Mouse (Mus musculus): ENCODE measurements around the gene Klf2.

The Klf2 gene

DNA sequence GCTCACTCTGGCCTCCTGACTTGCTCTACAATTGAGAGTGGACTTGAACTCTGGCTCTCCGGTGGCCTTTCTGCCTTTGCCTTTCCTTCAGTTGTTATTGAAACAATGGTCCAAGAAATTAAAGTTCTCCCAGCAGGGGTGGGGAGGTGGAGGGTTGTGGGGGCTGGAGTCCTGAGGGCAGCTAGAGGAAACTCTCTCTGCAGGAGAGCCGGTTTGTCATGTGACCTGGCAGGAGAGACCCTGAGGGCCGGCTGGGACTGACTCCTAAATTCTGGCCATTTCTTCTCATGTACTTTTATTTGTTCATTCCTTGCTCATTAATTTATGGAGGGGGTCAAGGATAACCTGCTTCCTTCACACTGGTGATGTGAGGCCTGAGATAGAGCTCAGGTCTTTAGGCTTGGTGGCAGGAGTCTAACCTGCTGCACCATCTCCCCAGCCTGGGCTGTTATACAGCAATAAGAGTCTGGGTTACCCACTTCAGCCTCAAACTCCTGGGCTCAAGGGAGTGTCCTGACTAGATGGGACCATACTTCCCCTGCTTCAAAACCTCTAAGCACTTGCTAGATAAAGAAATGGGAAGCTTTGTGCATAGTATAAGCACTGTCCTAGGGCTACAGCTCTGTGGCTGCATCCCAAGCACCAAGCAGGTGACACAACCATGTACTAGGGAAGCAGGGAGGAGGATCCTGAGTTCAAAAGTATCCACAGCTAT is 14.8 kb downstream of the Klf2 start:
- no peak for DNase-seq (ENCODE audit: low spot score in 2 of 2)

DNA sequence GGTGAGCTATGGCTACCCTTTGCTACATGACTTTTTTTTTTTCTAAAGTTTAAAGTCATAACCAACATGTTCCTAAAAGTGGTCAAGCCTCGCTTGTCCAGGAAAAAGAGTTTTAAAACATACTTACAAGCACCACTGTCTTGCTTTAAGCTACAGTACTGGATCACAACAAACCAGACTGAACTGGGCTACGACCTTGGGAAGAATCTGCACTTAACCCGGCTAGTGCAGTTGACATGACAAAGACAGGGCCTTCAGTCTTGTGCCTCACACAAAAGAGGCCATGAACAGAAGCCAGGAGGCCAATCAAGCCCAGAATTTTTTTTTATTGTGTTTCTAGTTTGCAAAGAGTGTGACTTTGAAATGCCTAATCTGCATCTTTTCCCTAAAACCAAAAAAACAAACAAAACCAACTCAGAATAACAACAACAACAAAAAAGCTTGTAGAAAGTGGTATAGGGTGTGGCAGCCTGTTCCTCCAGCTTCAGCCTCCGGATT is 15.4 kb downstream of the Klf2 start:
- DNase-seq (ENCODE audit: low spot score in 2 of 2), result no peak

DNA sequence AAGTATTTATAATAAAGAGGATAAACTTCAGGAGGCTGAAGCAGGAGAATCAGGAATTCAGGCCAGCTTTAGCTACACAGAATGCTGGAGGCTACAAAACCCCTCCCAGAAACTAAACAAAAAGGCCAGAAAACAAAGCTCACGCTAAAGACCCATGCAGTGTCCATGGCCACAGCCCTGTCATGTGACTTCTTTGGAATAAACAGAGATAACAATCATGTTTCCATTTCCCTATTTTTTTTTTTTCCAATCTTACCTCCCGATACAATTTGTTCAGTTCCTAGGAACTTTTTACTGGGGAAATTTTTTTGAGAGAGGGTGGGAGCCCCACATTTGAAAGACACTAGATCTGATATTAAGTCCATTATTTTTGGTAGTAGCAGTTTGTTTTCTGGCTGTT is 17.4 kb downstream of the Klf2 start:
- peak in 1 of 2 experiments; percentile 67 for DNase-seq (ENCODE audit: low spot score in 2 of 2)

DNA sequence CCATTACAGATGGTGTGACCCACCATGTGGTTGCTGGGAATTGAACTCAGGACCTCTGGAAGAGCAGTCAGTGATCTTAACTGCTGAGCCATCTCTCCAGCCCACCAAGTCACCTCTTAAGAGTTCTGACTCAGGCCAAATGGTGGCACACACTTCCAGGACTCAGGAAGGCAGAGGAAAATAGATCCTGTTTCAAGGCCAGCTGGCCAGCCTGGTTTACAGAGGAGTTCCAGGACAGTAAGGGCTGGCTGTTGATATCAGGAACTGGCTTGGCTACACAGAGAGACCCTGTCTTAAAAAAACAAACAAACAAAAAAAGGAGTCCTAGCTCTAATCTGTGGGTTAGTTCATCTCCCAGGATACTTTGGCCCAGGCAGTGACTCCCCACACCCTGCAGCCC is 18.2 kb downstream of the Klf2 start:
- DNase-seq (ENCODE audit: low spot score in 2 of 2), result no peak

DNA sequence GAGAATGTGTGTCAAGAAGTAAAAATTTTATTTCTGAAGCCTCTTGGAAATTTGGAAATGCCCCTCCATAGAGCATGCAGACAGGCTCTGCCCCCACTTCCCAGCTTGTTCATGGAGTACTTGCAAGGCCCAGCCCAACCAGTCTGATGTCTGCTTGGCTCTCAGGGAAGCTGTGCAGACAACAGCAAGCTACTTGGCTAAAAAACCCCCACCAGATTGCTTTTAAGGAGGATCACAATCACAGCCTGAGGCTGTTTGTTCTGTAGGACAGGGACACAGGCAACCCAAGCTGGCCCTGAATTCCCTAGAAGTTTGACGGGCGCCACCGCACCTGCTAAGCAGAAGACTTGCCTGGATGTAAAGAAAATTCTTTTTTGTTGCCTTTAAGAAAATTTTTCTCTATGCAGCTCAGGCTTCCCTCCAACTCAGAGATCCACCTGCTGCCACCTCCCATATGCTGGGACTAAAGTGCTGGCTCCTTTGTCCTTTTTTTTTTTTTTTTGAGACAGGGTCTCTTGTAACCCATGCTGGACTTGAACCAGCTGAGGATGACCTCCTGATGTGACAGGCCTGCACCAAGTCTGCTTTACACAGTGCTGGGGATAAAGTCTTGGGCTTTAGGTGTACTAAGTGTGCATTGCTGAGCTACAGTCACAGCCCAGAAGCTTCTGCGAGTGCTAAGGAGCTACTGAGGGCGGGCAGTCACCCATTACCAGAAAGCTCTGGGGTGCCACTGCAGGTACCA is 23.9 kb downstream of the Klf2 start:
- DNase-seq (ENCODE audit: low spot score in 2 of 2), result no peak

DNA sequence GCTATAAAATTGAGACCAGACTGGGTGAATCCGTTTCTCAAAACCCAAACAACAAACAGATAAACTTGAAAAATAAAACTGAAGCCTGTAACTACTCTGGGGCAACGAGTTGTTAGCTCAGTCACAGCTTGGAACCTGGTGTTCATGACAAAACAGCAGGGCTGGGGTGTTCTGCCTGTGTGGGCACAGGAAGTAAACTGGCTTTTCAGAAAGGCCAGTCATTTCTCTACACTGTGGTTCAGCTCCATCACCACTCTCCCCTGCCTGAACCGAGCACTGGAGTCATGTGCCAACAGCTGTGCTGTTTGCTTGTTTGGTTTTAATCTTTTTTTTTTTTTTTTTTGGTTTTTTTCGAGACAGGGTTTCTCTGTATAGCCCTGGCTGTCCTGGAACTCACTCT is 24.9 kb downstream of the Klf2 start:
- DNase-seq (ENCODE audit: low spot score in 2 of 2), result no peak

DNA sequence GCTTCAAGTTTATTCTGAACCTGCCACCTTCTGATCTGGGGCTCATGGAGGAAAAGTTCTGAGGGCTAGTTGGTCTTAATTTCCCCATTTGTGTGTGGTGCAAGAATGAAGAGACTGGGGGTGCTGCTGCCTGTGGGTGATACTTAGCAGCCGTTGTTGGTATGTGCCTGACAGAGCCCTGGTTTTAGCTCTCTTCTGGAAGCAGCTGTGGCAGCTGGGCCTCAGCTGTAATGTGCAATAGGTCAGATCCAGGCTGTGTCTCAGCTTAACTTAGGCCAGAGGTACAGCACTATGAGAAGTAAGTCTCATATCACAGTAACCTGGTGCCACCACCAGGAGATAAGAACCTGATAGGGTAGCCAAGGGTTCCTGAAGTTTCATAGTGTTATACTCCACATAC is 28.7 kb downstream of the Klf2 start:
- no peak for DNase-seq (ENCODE audit: low spot score in 2 of 2)

DNA sequence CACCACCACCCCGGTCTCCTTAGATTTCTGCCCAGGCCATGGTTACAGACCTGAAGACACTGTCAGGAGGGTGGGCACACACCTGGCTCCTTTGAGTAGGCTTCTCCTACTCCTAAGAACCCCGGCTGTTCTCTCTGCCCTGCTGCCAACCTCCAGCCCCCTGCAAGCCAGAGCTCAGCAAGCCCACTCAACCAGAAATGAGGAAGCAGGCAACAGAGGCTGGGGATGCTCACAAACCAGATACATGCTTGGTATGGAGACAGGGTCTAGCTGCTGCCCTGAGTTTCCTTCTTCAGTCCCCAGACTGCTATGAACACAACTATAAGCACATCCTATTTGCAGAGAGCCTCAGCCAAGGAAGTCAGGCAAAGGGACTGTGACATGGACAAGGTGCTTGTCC is 29.3 kb downstream of the Klf2 start:
- no peak for DNase-seq (ENCODE audit: low spot score in 2 of 2)

DNA sequence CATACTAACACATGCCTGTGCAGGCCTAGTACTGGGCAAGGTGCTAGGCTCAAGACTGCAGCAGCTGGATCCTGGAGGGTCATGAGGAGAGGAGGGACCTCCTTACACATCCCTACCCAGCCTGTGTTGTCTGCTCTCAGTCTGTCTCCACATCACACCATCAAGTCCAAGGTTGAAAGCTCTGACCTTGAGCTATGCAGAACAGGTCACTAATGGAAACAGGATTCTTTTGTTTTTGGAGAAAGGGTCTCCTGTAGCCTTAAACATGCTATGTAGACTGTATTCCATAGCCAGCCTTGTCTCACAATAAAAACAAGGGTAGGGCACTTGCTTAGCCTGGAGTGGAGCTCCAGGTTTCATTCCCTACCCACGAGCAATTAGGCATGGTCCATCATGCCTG is 30.1 kb downstream of the Klf2 start:
- no peak for DNase-seq (ENCODE audit: low spot score in 2 of 2)

DNA sequence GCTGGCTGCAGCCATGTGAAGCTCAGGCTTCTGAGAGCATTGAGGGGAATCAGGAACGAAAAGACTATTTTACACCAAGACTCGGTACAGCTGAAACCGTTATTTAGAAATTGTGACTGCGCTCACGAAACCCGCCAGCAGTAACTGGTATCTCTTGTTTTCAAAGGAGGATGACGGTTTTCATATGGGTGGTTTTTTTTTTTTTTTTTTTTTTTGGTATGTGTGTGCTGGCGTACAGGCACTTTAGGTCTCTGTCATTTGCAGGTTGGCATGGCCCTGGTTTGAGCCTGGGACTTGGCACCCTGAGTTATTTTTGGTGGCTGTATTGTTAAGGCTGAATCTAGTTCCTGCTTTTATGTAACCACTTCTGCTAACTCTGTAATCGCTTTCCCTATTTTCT is 31.0 kb downstream of the Klf2 start:
- peak in 1 of 2 experiments; percentile 49 for DNase-seq (ENCODE audit: low spot score in 2 of 2)

DNA sequence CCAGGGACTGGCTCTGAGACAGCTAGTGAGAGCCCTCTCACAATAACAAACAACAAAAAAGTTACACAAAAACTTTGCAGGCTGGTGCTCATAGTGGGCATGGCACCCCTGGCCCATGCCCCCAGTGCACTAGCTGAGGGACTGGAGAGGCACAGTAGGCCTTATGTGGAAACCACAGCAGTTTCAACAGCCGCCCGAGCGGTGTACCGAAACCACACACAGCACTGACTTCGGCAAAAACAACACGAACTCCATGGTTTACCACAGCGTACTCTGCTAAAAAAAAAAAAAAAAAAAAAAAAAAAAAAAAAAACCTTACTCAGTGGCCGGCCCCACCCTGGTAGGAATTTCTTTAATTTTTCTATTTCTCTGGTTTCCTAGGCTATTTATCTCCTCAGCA is 31.9 kb downstream of the Klf2 start:
- no peak for DNase-seq (ENCODE audit: low spot score in 2 of 2)

DNA sequence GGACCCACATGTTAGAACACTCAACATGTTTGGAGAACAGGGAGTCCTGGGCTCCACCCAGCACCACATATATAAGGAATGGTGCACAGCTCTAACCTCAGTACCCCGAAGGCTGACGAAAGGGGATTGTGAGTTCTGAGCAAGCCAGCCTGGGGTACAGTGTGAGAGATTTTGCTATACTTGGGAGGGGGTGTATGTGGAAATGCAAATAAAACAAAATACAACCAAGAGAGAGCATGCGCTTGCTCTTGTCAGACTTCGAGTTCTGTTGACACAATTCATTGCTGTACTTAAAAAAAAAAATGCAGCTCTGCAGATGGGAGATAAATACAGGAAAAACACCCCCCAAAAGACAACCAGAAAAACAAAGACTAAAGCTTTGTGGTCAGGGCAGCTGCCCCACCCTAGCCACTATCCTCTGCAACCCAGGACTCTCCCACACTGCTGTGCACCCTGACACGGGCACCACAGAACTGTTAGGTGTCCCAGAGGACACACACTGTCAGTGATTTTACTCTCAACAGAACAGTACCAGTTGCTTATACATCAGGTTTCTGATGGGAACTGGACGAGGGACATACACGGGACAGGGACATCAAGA is 32.7 kb downstream of the Klf2 start:
- no peak for DNase-seq (ENCODE audit: low spot score in 2 of 2)

DNA sequence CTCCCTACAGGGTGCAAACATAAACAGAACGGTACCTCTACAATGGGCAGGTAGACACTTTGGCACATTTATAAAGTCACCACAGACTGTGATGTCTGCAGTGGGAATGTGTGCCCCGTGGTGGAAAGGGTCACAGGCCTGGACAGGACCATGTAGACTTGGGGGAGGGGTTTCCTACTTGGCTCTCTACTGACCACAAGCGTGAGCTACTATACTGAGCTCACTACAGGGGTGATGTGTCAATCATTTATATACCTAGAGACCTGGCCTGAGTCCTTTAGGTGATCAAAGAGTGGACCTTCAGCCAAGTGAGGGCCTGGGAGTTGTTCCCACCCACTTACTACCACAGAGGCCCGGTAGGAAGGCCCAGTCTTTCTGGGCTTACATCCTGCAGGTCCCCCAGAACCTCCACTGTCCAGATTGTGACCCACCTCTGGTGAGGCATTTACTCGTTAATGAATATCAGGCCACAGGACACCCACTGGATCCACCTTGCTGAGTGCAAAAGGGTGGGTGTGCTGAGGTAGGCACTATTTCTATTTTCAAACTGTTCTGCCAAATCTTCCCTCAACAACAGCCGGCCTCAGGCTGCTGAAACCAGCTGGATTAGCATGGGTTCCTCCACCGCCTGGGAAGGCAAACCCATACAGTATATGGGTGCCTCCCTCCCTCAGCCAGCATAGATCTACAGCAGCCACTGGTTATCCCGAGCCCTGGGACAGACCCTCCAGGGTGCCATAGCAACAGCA is 34.3 kb downstream of the Klf2 start:
- DNase-seq (ENCODE audit: low spot score in 2 of 2), result no peak

DNA sequence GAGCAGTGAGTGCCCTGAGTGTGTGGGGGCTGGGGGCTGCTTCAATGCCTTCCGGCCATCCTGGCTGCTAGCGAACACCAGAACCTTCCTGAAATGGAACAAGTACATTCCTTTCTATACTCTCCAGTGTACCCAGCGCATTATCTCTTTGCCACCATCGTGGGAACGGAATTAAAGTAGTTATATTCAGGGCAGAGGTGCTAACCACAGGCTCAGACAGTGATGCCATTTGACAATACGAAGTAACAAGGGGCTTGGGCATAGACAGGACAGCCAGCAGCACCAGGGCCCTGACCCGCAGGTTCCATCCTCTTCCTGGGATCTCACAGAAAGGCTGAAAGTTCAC is 34.8 kb downstream of the Klf2 start:
- DNase-seq (ENCODE audit: low spot score in 2 of 2), result no peak

DNA sequence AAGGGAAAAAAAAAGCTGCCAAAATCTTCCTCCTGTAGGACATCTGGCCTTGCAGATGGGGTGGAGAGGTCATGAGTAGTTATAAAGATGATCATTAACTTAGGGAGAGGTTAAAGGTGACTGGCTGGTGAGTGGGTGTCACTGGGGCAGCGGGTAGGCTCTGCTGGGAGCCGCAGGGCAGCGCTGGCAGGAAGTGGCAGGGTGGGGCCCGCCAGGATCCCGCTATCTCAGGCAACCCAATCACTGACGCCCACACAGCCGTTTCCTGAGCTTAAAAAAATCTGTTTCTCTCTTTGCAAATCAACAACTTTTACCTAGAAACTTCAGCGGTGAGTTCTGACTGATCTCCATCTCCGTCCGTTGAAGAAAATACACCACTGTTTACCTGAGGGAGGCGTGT is 35.4 kb downstream of the Klf2 start:
- DNase-seq (ENCODE audit: low spot score in 2 of 2), result peak; percentile 71 to 77

DNA sequence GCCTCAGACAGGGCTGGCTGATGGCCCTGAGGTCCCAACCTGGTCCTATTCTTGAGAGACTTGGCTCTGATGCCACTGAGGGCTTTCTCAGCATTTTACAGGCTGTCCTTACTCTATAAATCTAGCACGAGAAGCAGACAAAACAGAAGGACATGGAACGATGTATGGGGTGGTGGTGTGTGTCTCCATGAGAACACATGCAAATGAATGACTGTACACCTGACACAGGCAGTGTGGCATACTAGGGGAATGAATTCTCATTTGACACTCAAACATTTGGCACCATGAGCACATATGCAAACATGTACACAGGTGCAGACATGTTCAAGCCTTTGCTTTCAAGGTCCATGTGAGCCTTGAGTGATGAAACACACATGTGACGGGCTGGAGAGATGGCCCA is 37.8 kb downstream of the Klf2 start:
- DNase-seq (ENCODE audit: low spot score in 2 of 2), result no peak

DNA sequence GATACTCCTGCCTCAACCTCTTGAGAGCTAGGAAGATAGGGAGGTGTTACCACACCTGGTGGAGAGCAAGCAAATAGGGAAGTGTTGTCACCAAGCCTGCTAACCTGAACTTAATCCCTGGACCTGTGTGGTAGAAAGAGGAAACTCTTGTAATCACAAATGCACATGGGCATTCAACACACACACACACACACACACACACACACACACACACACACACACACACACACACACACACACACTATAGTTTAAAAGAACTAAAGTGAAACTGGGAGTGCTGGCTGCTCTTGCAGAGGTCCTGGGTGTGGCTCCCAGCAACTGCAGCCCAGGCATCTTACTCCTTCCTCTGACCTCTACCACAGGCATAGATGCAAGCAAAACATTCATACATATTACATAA is 41.3 kb downstream of the Klf2 start:
- DNase-seq (ENCODE audit: low spot score in 2 of 2), result peak in 1 of 2 experiments; percentile 51

DNA sequence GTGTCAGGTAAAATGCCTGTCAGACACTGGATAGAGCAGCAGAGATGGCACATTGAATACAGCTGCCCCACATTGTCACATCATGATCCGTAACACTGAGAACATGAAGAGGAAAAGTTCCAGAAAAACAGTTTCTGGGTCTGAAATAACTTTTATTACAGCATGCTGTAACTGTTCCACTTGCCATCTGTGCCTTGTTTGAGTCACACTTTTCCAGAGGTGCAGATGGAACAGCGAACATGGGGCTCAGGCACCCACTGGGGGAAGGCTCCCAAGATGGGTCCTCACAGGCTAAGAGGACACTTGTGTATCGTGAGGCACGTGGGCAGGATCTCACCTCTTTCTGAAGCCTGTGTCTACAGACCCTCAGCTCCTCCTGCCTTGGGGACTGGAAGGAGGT is 43.9 kb downstream of the Klf2 start:
- no peak for DNase-seq (ENCODE audit: low spot score in 2 of 2)

DNA sequence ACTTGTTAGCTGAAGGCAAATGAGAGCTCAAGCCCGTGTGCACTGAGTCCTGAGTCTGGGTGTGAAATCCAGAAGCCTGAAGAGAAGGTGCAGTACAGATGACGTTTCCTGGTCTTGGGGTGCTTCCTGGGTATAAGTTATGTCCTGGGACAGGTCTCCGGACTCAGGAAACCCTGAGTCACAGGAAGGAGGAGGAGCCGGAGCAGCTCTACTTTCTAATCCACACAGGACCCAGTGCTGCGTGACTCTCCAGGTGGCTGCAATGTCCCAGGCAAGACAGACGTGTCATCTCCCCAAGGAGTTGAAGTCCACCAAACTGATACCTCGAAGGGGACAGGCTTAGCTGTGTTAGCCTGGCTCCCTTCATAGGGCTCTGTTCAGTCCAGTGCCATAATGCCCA is 44.6 kb downstream of the Klf2 start:
- peak; percentile 40 to 62 for DNase-seq (ENCODE audit: low spot score in 2 of 2)

DNA sequence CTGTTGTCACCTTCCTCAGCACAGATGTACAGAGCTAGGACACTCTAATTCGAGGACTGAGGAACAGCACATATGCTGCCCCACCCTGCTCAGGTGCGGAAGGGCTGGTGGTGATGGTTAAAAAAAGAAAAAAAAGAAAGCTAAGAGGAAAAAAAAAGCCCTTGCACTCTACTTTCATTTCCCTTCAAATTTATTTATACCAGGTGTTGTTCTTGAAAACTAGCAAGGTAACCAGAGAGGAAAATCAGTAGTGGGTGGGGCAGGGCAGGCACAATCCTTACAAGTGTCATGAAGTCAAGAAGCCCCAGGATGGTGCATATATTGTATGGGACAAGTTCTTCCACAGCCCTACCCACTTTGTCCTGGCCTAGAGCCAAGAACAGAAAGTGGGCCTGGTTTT is 46.2 kb downstream of the Klf2 start:
- no peak for DNase-seq (ENCODE audit: low spot score in 2 of 2)

DNA sequence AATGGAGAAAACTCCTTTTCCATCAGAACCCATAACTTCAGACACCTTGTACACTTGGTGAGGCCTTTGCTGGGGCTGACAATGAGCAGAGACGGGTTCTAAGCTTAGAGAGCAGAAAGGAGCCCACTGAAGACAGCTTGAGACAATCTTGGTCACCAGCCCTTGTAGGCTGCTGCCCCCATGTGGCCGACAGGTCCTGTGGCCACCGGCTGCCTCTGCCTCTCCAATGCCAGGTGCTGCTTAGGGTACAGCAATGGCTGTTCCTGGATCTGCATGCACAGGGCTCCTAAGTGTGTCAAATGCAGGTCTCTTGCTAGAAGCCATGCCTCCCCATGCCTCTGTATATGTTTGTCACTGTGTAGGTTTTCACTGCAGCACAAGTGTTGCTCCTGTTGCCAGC is 47.0 kb downstream of the Klf2 start:
- DNase-seq (ENCODE audit: low spot score in 2 of 2), result peak; percentile 59 to 80

DNA sequence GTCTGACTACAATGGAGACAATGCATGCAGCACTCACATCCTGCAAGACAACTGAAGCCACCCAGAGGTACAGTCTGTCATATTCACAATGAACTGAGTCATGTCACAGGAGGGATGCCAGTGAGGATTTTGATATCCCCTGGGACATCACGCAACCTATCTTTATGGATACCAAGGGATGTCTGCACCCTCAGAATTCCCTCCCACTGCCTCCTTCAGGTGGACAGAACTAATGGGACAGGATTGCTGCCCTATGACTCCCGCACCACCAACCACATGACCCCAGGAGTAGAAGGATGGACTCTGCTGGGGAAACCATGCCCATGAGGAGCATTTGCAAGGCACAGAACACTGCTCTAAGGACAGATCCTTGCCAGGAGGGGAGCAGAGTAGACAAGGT is 47.6 kb downstream of the Klf2 start:
- no peak for DNase-seq (ENCODE audit: low spot score in 2 of 2)
